Mouse (Mus musculus) heart, embryonic 16.5 days (tissue): ENCODE measurements at regions not wholly inside any gene's neighbourhood (a gene's known extent, or its start where the extent isn't known, plus 50 kb on each side); places are given as distances from the start of the nearest gene placed in this dataset.

ENCODE experiments used
- ATAC-seq: fragments of 200-750 bp; cut with Nextera tagmentation; replicated peaks from 2 replicates; pipeline ENCODE4 v1.8.0; 2017; ENCODE audit warnings: moderate number of reproducible peaks; ENCODE audit not compliant: insufficient read depth, low FRiP score; ENCODE audit errors: extremely low read depth
- H3K27ac ChIP-seq: fragments of 300-500 bp; sonication (generic); 2 replicates; pipeline ENCODE4 v1.5.1; 2014; ENCODE audit warnings: mild to moderate bottlenecking, low read length, control low read depth, moderate library complexity
- H3K27me3 ChIP-seq: fragments of 300-500 bp; sonication (generic); 2 replicates; pipeline ENCODE4 v1.6.1; 2014; ENCODE audit warnings: low read length, mixed read lengths; ENCODE audit not compliant: control insufficient read depth, insufficient read depth
- H3K36me3 ChIP-seq: fragments of 300-500 bp; sonication (generic); 2 replicates; pipeline ENCODE4 v1.6.1; 2014; ENCODE audit not compliant: control insufficient read depth, insufficient read depth
- H3K4me1 ChIP-seq: fragments of 300-500 bp; sonication (generic); 2 replicates; pipeline ENCODE4 v1.6.1; 2014; ENCODE audit warnings: low read length, mixed read lengths; ENCODE audit not compliant: control insufficient read depth, insufficient read depth
- H3K4me2 ChIP-seq: fragments of 300-500 bp; sonication (generic); 2 replicates; pipeline ENCODE4 v1.6.1; 2014; ENCODE audit warnings: low read depth, mild to moderate bottlenecking, control low read depth, low read length
- H3K4me3 ChIP-seq: fragments of 300-500 bp; sonication (generic); 2 replicates; pipeline ENCODE4 v1.5.1; 2014; ENCODE audit warnings: mild to moderate bottlenecking, control low read depth, low read length
- H3K9ac ChIP-seq: fragments of 300-500 bp; sonication (generic); 2 replicates; pipeline ENCODE4 v1.6.1; 2014; ENCODE audit warnings: low read length, control low read depth
- H3K9me3 ChIP-seq: fragments of 300-500 bp; sonication (generic); replicated peaks from 2 replicates; pipeline ENCODE4 v1.6.1; 2016; ENCODE audit warnings: low read length; ENCODE audit not compliant: control insufficient read depth
- WGBS: fragments of 180-500 bp; shearing (Covaris S2); extraction: QIAGEN DNeasy Blood & Tissue Kit; methylation state at CpG from one replicate; pipeline ENCODE4 v1.1.7; 2014; 5-methylcytosine and 5-hydroxymethylcytosine counted together

- no peak for ATAC-seq
- no peaks in the 10 kb centered on the region for H3K4me1 ChIP-seq
- H3K27me3 ChIP-seq = no peaks in the 10 kb centered on the region
- no peaks in the 10 kb centered on the region for H3K9me3 ChIP-seq
- no peak overlapping the region for H3K27ac ChIP-seq
- WGBS = 77% methylated on average over 2 of the region's 2 CpGs
- H3K36me3 ChIP-seq = no peaks in the 10 kb centered on the region
- H3K4me3 ChIP-seq = no peak overlapping the region
- H3K9ac ChIP-seq = no peak overlapping the region
- no peak overlapping the region for H3K4me2 ChIP-seq
These were observed 84.2 kb upstream of the Adamts5 start for GRCm38 (mm10) chr16:85985841-85986240.

GRCm38 (mm10) chr16:85977102-85977501 lies 75.5 kb upstream of the Adamts5 start:
- no peaks in the 10 kb centered on the region for H3K27me3 ChIP-seq
- ATAC-seq = 0 out of 2 replicates have a peak, but pooled peaks have one; percentile 18
- no peak overlapping the region for H3K27ac ChIP-seq
- no peak overlapping the region for H3K4me3 ChIP-seq
- H3K4me2 ChIP-seq = no peak overlapping the region
- WGBS = 57% methylated on average over 2 of the region's 2 CpGs
- H3K36me3 ChIP-seq = no peaks in the 10 kb centered on the region
- H3K9me3 ChIP-seq = no peaks in the 10 kb centered on the region
- no peak overlapping the region for H3K9ac ChIP-seq
- H3K4me1 ChIP-seq = no peaks in the 10 kb centered on the region; the same call in 1 of the 2 replicates

- no peaks in the 10 kb centered on the region for H3K27me3 ChIP-seq
- H3K9ac ChIP-seq = no peak overlapping the region
- no peak overlapping the region for H3K4me3 ChIP-seq
- WGBS = 54% methylated on average over 4 of the region's 4 CpGs
- H3K4me2 ChIP-seq = no peak overlapping the region
- H3K4me1 ChIP-seq = peaks cover 6% of the 10 kb centered on the region; the same call in 1 of the 2 replicates
- no peak for ATAC-seq
- H3K36me3 ChIP-seq = no peaks in the 10 kb centered on the region
- H3K27ac ChIP-seq = no peak overlapping the region
- H3K9me3 ChIP-seq = no peaks in the 10 kb centered on the region
These were observed 65.3 kb upstream of the Adamts5 start for GRCm38 (mm10) chr16:85966892-85967444.

- H3K4me3 ChIP-seq = no peak overlapping the region
- peaks cover 6% of the 10 kb centered on the region; the same call in 1 of the 2 replicates for H3K4me1 ChIP-seq
- no peak for ATAC-seq
- no peak overlapping the region for H3K27ac ChIP-seq
- no peaks in the 10 kb centered on the region for H3K36me3 ChIP-seq
- H3K9ac ChIP-seq = no peak overlapping the region
- 73% methylated on average over 4 of the region's 4 CpGs for WGBS
- no peaks in the 10 kb centered on the region for H3K27me3 ChIP-seq
- no peak overlapping the region for H3K4me2 ChIP-seq
- no peaks in the 10 kb centered on the region for H3K9me3 ChIP-seq
These were observed 64.6 kb upstream of the Adamts5 start for GRCm38 (mm10) chr16:85966251-85966650.

- no peak overlapping the region for H3K4me2 ChIP-seq
- H3K4me1 ChIP-seq = peaks cover 6% of the 10 kb centered on the region; the same call in 1 of the 2 replicates
- H3K27me3 ChIP-seq = no peaks in the 10 kb centered on the region
- H3K9me3 ChIP-seq = no peaks in the 10 kb centered on the region
- no peak overlapping the region for H3K9ac ChIP-seq
- H3K27ac ChIP-seq = peak overlapping the region; percentile 15; the same call in 1 of the 2 replicates
- H3K4me3 ChIP-seq = no peak overlapping the region
- 53% methylated on average over 2 of the region's 2 CpGs for WGBS
- H3K36me3 ChIP-seq = no peaks in the 10 kb centered on the region
- ATAC-seq = no peak
These were observed 63.0 kb upstream of the Adamts5 start for GRCm38 (mm10) chr16:85964352-85965210.

- no peaks in the 10 kb centered on the region for H3K27me3 ChIP-seq
- no peak overlapping the region for H3K27ac ChIP-seq
- no peak for ATAC-seq
- no peak overlapping the region for H3K9ac ChIP-seq
- H3K36me3 ChIP-seq = no peaks in the 10 kb centered on the region
- no peak overlapping the region for H3K4me2 ChIP-seq
- no peak overlapping the region for H3K4me3 ChIP-seq
- WGBS = 79% methylated on average over 4 of the region's 4 CpGs
- no peaks in the 10 kb centered on the region for H3K9me3 ChIP-seq
- H3K4me1 ChIP-seq = no peaks in the 10 kb centered on the region
These were observed 54.5 kb upstream of the Adamts5 start for GRCm38 (mm10) chr16:85956006-85956562.

- no peaks in the 10 kb centered on the region for H3K27me3 ChIP-seq
- no peak overlapping the region for H3K27ac ChIP-seq
- H3K9ac ChIP-seq = no peak overlapping the region
- H3K9me3 ChIP-seq = no peaks in the 10 kb centered on the region
- no peaks in the 10 kb centered on the region for H3K4me1 ChIP-seq
- H3K4me3 ChIP-seq = no peak overlapping the region
- ATAC-seq = no peak
- no peak overlapping the region for H3K4me2 ChIP-seq
- 86% methylated on average over 4 of the region's 4 CpGs for WGBS
- no peaks in the 10 kb centered on the region for H3K36me3 ChIP-seq
These were observed 50.0 kb upstream of the Adamts5 start for GRCm38 (mm10) chr16:85951628-85952027.
